Mouse (Mus musculus): ENCODE results near the gene Atrnl1. TPM values are rescaled to one million over a fixed set of nuclear protein-coding genes. Genes with fewer than 3 reads are reported as not detected.

The Atrnl1 gene
- polyA plus RNA-seq, 1 experiment from 2014 or later: 4.0 TPM

- Histone ChIP-seq H3K27ac (no peak overlapping the region), H3K9me3 (0 out of 2 replicates have a peak, but pooled peaks cover 4% of the 10 kb centered on the region), H3K4me1 (peaks cover 12% of the 10 kb centered on the region), H3K36me3 (replicated peaks) (peaks cover 3% of the 10 kb centered on the region; the same call in 1 of the 2 replicates), H3K4me3 (no peak overlapping the region), H3K27me3 (ENCODE audit: poor library complexity, severe bottlenecking) (peaks cover 19% of the 10 kb centered on the region)
- 90% methylated on average over 2 of the region's 2 CpGs for WGBS
- DNase-seq (ENCODE audit: extremely low spot score, low spot score): no peak
Observed at GRCm38 (mm10) chr19:58068958-58069357, 458.1 kb downstream of the Atrnl1 start.

DNA sequence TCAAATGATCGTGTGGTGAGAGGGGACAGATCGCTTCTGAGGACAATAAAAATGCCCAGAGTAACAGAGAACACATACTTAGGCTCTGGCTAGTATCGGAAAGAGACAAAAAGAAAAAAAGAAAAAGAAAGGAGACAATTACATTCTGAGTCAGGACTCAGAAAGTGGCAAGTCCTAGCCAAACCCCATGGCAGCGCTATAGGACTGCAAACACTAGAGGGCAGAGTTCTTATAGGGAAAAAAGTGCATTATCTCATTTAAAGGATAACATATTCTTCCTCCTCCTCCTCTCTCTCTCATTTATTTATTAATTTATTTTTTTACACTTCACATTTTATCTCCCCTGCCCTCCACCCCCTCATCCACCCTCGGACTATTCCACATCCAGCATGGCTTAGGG lies 461.6 kb downstream of the Atrnl1 start:
- Histone ChIP-seq H3K4me1 (peaks cover 22% of the 10 kb centered on the region), H3K9me3 (no peaks in the 10 kb centered on the region), H3K27me3 (ENCODE audit: poor library complexity, severe bottlenecking) (peaks cover 16% of the 10 kb centered on the region), H3K4me3 (no peak overlapping the region), H3K27ac (no peak overlapping the region), H3K36me3 (replicated peaks) (no peaks in the 10 kb centered on the region)
- WGBS: 87% methylated on average over 5 of the region's 5 CpGs
- DNase-seq (ENCODE audit: extremely low spot score, low spot score): no peak

DNA sequence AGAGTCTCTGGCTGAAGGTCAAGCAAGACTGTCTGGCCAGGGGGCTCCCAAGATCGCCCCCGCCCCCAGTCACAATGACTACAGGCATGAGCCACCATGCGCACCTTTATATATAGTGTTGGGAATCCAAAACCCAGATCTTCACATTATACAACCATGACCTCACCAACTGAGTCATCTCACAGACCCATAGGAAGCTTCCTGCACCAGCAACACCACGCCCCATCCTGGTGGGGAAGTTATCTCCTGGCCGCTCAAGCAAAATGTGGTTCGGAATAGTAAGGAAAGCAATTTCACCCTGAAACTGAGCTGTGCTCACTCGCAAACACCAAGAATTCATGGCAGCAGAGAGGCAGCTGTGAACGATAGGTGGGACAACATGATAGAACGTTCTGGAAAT lies 462.0 kb downstream of the Atrnl1 start:
- Histone ChIP-seq H3K9me3 (no peaks in the 10 kb centered on the region), H3K36me3 (replicated peaks) (no peaks in the 10 kb centered on the region), H3K4me1 (peaks cover 26% of the 10 kb centered on the region), H3K27ac (no peak overlapping the region), H3K4me3 (no peak overlapping the region), H3K27me3 (ENCODE audit: poor library complexity, severe bottlenecking) (peaks cover 16% of the 10 kb centered on the region)
- no peak for DNase-seq (ENCODE audit: extremely low spot score, low spot score)
- WGBS: 89% methylated on average over 9 of the region's 9 CpGs

GRCm38 (mm10) chr19:58075252-58075651 lies 464.4 kb downstream of the Atrnl1 start:
- Histone ChIP-seq H3K9me3 (no peaks in the 10 kb centered on the region), H3K27ac (no peak overlapping the region), H3K4me3 (no peak overlapping the region), H3K4me1 (peaks cover 26% of the 10 kb centered on the region), H3K36me3 (replicated peaks) (no peaks in the 10 kb centered on the region), H3K27me3 (ENCODE audit: poor library complexity, severe bottlenecking) (peaks cover 16% of the 10 kb centered on the region)
- no peak for DNase-seq (ENCODE audit: extremely low spot score, low spot score)
- WGBS: 47% methylated on average over 6 of the region's 6 CpGs

DNA sequence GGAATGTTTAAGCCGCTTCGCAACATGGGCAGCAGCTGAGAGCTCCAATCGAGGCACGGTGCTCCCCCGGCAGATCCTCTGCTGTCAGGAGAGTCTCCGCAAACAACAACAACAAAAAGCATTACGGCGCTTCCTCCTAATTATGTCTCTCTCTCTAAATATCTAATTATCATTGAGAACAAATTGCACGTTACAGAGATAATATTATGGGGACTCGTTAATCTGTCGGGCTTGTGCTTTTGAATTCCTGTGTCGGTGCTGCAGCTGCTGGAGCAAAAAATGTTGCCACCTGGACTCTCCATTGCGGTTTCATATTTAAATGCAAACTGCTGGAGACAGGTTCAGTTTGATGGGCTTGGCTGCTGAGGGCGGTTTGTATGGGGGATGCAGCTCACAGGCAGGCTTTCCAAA lies 466.1 kb downstream of the Atrnl1 start:
- 60% methylated on average over 14 of the region's 14 CpGs for WGBS
- no peak overlapping the region for H3K4me3 ChIP-seq
- no peaks in the 10 kb centered on the region for H3K9me3 ChIP-seq
- no peak for DNase-seq (ENCODE audit: extremely low spot score, low spot score)
- H3K36me3 ChIP-seq (replicated peaks): no peaks in the 10 kb centered on the region
- peaks cover 26% of the 10 kb centered on the region for H3K4me1 ChIP-seq
- H3K27ac ChIP-seq: no peak overlapping the region
- H3K27me3 ChIP-seq (ENCODE audit: poor library complexity, severe bottlenecking): peaks cover 16% of the 10 kb centered on the region

DNA sequence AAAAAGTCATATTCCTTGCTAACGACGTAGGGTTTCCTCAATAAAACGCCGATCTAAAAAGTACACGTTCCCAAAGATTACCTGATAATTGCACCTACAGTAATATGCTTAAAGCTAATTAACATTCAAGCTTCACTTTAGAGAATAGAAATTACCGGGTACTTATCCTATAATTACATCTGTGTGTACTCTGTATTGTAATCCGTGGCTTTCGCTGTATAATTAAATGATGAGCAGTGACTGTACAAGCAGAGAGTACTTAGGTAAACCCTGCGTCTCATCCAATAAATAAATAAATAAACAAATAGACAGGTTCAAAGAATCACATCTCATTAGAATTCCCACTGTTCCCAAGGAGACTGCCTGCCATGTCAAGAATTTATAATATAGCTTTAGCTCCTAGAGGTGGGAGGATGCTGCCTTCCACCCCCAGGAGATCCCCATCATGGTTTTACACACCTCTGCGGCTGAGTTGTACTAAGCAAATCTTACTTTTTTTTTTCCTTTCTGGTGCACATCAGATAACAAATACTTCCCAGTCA lies 466.8 kb downstream of the Atrnl1 start:
- peaks cover 16% of the 10 kb centered on the region for H3K27me3 ChIP-seq (ENCODE audit: poor library complexity, severe bottlenecking)
- 83% methylated on average over 10 of the region's 10 CpGs for WGBS
- H3K27ac ChIP-seq: no peak overlapping the region
- no peak overlapping the region for H3K4me3 ChIP-seq
- H3K9me3 ChIP-seq: no peaks in the 10 kb centered on the region
- no peaks in the 10 kb centered on the region for H3K36me3 ChIP-seq (replicated peaks)
- peaks cover 26% of the 10 kb centered on the region for H3K4me1 ChIP-seq
- no peak for DNase-seq (ENCODE audit: extremely low spot score, low spot score)

GRCm38 (mm10) chr19:58080168-58080567 lies 469.3 kb downstream of the Atrnl1 start:
- Histone ChIP-seq H3K27me3 (ENCODE audit: poor library complexity, severe bottlenecking) (no peaks in the 10 kb centered on the region; the same call in 1 of the 2 replicates), H3K9me3 (no peaks in the 10 kb centered on the region), H3K27ac (no peak overlapping the region), H3K36me3 (replicated peaks) (no peaks in the 10 kb centered on the region), H3K4me1 (peaks cover 21% of the 10 kb centered on the region), H3K4me3 (no peak overlapping the region)
- WGBS: 98% methylated on average over 6 of the region's 6 CpGs
- no peak for DNase-seq (ENCODE audit: extremely low spot score, low spot score)

GRCm38 (mm10) chr19:58082751-58083150 lies 471.9 kb downstream of the Atrnl1 start:
- DNase-seq (ENCODE audit: extremely low spot score, low spot score): no peak

DNA sequence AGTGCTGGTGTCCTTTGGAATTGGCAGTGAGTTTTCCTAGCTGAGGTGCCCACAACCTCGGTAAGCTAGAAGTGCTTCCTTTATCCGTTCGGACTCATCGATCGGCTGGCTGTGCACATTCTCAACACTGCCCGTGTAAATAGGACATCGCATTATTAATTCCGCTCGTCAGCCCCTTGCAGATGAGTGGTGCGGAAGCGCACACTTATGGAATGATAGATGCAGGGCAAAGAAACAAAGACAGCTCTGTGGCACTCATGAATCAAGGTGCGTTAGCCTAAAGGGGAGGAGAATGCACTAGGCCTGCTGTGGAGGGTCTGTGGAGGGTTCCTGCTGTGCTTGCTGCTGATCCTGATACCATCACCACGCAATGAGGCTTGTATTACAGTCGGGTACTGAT lies 474.0 kb downstream of the Atrnl1 start:
- H3K36me3 ChIP-seq (replicated peaks): no peaks in the 10 kb centered on the region
- H3K27ac ChIP-seq: no peak overlapping the region
- H3K27me3 ChIP-seq (ENCODE audit: poor library complexity, severe bottlenecking): no peaks in the 10 kb centered on the region
- DNase-seq (ENCODE audit: extremely low spot score, low spot score): no peak
- H3K9me3 ChIP-seq: no peaks in the 10 kb centered on the region; the same call in 1 of the 2 replicates
- H3K4me3 ChIP-seq: no peak overlapping the region
- WGBS: 92% methylated on average over 14 of the region's 14 CpGs
- peaks cover 13% of the 10 kb centered on the region for H3K4me1 ChIP-seq

More at GRCm38 (mm10) chr19:58082751-58083150, 471.9 kb downstream of the Atrnl1 start:
- no peaks in the 10 kb centered on the region for H3K27me3 ChIP-seq (ENCODE audit: poor library complexity, severe bottlenecking)
- H3K4me3 ChIP-seq: no peak overlapping the region
- H3K36me3 ChIP-seq (replicated peaks): no peaks in the 10 kb centered on the region
- no peak overlapping the region for H3K27ac ChIP-seq
- H3K9me3 ChIP-seq: no peaks in the 10 kb centered on the region; the same call in 1 of the 2 replicates
- WGBS: 97% methylated on average over 19 of the region's 19 CpGs
- peaks cover under 1% of the 10 kb centered on the region for H3K4me1 ChIP-seq

GRCm38 (mm10) chr19:58086734-58087133 lies 475.9 kb downstream of the Atrnl1 start:
- H3K27me3 ChIP-seq (ENCODE audit: poor library complexity, severe bottlenecking): no peaks in the 10 kb centered on the region
- no peak overlapping the region for H3K4me3 ChIP-seq
- H3K4me1 ChIP-seq: peaks cover 13% of the 10 kb centered on the region
- no peaks in the 10 kb centered on the region; the same call in 1 of the 2 replicates for H3K9me3 ChIP-seq
- no peak for DNase-seq (ENCODE audit: extremely low spot score, low spot score)
- no peaks in the 10 kb centered on the region for H3K36me3 ChIP-seq (replicated peaks)
- no peak overlapping the region for H3K27ac ChIP-seq
- WGBS: 92% methylated on average over 8 of the region's 8 CpGs

- Histone ChIP-seq H3K9me3 (no peaks in the 10 kb centered on the region; the same call in 1 of the 2 replicates), H3K4me3 (no peak overlapping the region), H3K4me1 (peaks cover 13% of the 10 kb centered on the region), H3K27ac (no peak overlapping the region), H3K27me3 (ENCODE audit: poor library complexity, severe bottlenecking) (no peaks in the 10 kb centered on the region; the same call in 1 of the 2 replicates), H3K36me3 (replicated peaks) (no peaks in the 10 kb centered on the region)
- WGBS: 90% methylated on average over 1 of the region's 1 CpGs
- DNase-seq (ENCODE audit: extremely low spot score, low spot score): no peak
Observed at GRCm38 (mm10) chr19:58087901-58088300, 477.1 kb downstream of the Atrnl1 start.

DNA sequence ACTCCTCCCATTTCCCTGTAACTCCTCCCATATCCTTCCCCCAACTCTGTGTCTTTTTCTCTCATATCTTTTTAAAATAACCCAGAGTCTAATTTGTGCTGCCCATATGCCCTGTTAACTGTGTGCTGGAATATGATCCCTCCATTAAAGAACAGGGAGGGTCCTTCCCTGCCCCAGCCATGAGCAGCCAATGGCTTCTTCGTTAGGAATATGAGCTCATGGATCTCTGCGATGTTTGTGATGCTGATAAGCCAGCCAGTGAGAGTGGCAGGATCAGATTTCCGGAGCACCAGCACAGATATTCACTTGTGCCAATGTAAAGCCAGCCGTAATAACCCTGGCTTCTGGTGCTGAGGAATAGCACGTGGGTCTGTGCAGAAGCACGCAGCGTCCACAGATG lies 477.6 kb downstream of the Atrnl1 start:
- WGBS: 77% methylated on average over 7 of the region's 7 CpGs
- DNase-seq (ENCODE audit: extremely low spot score, low spot score): no peak
- H3K4me1 ChIP-seq: peaks cover 13% of the 10 kb centered on the region
- no peaks in the 10 kb centered on the region; the same call in 1 of the 2 replicates for H3K9me3 ChIP-seq
- no peak overlapping the region for H3K27ac ChIP-seq
- H3K27me3 ChIP-seq (ENCODE audit: poor library complexity, severe bottlenecking): no peaks in the 10 kb centered on the region; the same call in 1 of the 2 replicates
- H3K36me3 ChIP-seq (replicated peaks): no peaks in the 10 kb centered on the region
- H3K4me3 ChIP-seq: no peak overlapping the region

- DNase-seq (ENCODE audit: extremely low spot score, low spot score): no peak
- 95% methylated on average over 16 of the region's 16 CpGs for WGBS
- peaks cover 31% of the 10 kb centered on the region for H3K4me1 ChIP-seq
- no peak overlapping the region for H3K27ac ChIP-seq
- H3K9me3 ChIP-seq: no peaks in the 10 kb centered on the region; the same call in 1 of the 2 replicates
- H3K4me3 ChIP-seq: no peak overlapping the region
- peaks cover 14% of the 10 kb centered on the region for H3K27me3 ChIP-seq (ENCODE audit: poor library complexity, severe bottlenecking)
- no peaks in the 10 kb centered on the region for H3K36me3 ChIP-seq (replicated peaks)
Observed at GRCm38 (mm10) chr19:58091911-58092310, 481.1 kb downstream of the Atrnl1 start.

Measured in forebrain, embryonic 10.5 days (tissue).